Mouse (Mus musculus): ENCODE measurements around the gene Atn1. TPM values are rescaled to one million over a fixed set of nuclear protein-coding genes. Genes with fewer than 3 reads are reported as not detected.

Atn1 gene
- total RNA-seq, 2 experiments from 2014 or later = 174 to 180 TPM

- no peak for DNase-seq
- intact Hi-C loops (cut with DNase I) = no loop called here
These were observed 38.4 kb downstream of the Atn1 start for GRCm38 (mm10) chr6:124717968-124718367.

- intact Hi-C loops (cut with DNase I) = no loop called here
- peak; percentile 52 for DNase-seq
These were observed 39.3 kb downstream of the Atn1 start for GRCm38 (mm10) chr6:124716864-124717490.

- intact Hi-C loops (cut with DNase I) = no loop called here
These were observed 43.4 kb downstream of the Atn1 start for GRCm38 (mm10) chr6:124712918-124713317.

GRCm38 (mm10) chr6:124711824-124712782 is 44.2 kb downstream of the Atn1 start, which contains the start of the genes Emg1 and Phb2:
TSS of gene Emg1 (minus strand) at chr6:124712178.
TSS of gene Phb2 (plus strand) at chr6:124712336.
- DNase-seq = peak; percentile 98
- intact Hi-C loops (cut with DNase I) = no loop called here

More at GRCm38 (mm10) chr6:124712918-124713317, 43.4 kb downstream of the Atn1 start:
- no peak for DNase-seq

GRCm38 (mm10) chr6:124708289-124708889 is 47.9 kb downstream of the Atn1 start:
- no peak for DNase-seq
- intact Hi-C loops (cut with DNase I) = no loop called here

- intact Hi-C loops (cut with DNase I) = no loop called here
- no peak for DNase-seq
These were observed 50.2 kb downstream of the Atn1 start for GRCm38 (mm10) chr6:124706061-124706627.

GRCm38 (mm10) chr6:124704417-124704816 is 51.9 kb downstream of the Atn1 start:
- intact Hi-C loops (cut with DNase I) = no loop called here
- DNase-seq = no peak

- intact Hi-C loops (cut with DNase I) = no loop called here
- no peak for DNase-seq
These were observed 52.5 kb downstream of the Atn1 start for GRCm38 (mm10) chr6:124703789-124704188.

GRCm38 (mm10) chr6:124702784-124703103 is 53.6 kb downstream of the Atn1 start:
- DNase-seq = peak; percentile 70
- intact Hi-C loops (cut with DNase I) = no loop called here

- intact Hi-C loops (cut with DNase I) = no loop called here
- DNase-seq = no peak
These were observed 54.1 kb downstream of the Atn1 start for GRCm38 (mm10) chr6:124702102-124702783.

GRCm38 (mm10) chr6:124701338-124701737 is 55.0 kb downstream of the Atn1 start:
- intact Hi-C loops (cut with DNase I) = no loop called here
- no peak for DNase-seq

GRCm38 (mm10) chr6:124699962-124700610 is 56.2 kb downstream of the Atn1 start:
- peak; percentile 60 for DNase-seq
- intact Hi-C loops (cut with DNase I) = no loop called here

- DNase-seq = no peak
- intact Hi-C loops (cut with DNase I) = no loop called here
These were observed 57.0 kb downstream of the Atn1 start for GRCm38 (mm10) chr6:124699366-124699765.

GRCm38 (mm10) chr6:124698751-124699150 is 57.6 kb downstream of the Atn1 start:
- DNase-seq = no peak
- intact Hi-C loops (cut with DNase I) = no loop called here

GRCm38 (mm10) chr6:124696441-124697150 is 59.7 kb downstream of the Atn1 start:
- intact Hi-C loops (cut with DNase I) = no loop called here
- no peak for DNase-seq

GRCm38 (mm10) chr6:124694166-124694955 is 62.0 kb downstream of the Atn1 start:
- peak; percentile 73 for DNase-seq
- intact Hi-C loops (cut with DNase I) = no loop called here

GRCm38 (mm10) chr6:124693243-124693981 is 62.9 kb downstream of the Atn1 start:
- intact Hi-C loops (cut with DNase I) = no loop called here
- DNase-seq = no peak

All from left cerebral cortex, postnatal 4 days (tissue).